Mouse (Mus musculus): ENCODE results near the gene Arhgap5. TPM values are rescaled to one million over a fixed set of nuclear protein-coding genes. Genes with fewer than 3 reads are reported as not detected.

The Arhgap5 gene
- 0.04 and 0.21 TPM in 2 replicates for polyA plus RNA-seq (2012)

DNA sequence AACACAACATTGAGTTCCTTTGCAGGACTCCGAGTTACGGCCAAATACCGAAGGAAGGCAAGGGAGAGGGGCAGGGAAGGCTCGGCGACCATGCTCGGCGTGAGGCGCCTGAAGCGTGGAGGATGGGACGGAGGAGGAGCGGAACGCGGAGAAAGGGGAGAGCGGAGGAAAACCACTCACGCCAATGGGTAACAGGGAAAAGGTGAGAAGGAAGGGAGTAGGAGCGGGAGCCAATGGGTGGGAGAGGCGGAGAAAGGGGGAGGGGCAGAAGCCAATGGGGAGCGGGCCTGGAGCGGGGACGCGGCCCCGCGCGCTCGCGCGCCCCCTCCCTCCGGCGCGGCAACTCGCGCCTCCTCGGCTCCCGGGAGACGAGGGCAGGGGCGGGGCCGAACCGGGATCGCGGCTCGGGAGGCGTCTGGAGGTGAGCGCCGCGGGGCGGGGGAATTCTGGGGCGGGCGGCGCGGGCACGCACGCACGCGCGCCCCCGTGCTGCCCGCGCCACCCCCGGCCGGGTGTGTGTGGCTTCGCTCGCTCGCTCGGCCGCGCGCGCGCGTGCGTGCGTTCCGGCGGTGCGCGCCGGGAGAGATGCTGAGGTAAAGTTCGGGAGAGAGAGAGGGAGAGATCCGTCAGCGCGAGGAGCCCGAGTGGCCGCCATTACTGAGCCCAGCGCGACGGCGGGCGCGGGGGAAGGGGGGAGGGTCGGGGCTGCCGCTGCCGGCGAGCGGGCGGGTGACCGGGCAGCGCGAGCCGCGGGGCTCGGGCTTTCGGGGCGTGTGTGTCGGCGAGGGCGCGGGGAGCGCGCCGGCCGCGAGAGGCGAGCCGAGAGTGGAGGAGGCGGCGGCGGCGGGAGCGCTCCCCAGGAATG lies at the start of gene Arhgap5:
Gene Arhgap5 (plus strand): TSS at position 517 of the 865 bp plus-strand sequence.

Other genes starting within 250 kb of the Arhgap5 start
- 0.01 TPM in 1 of 2 replicates, not detected in the other for gene Akap6, start 195.4 kb downstream of the Arhgap5 start, polyA plus RNA-seq (2012)